Mouse (Mus musculus): ENCODE results near the gene Fam174a. TPM values are rescaled to one million over a fixed set of nuclear protein-coding genes. Genes with fewer than 3 reads are reported as not detected.

Fam174a gene
- 20.9 TPM for polyA plus RNA-seq (2017; shearing (Covaris generic))

DNA sequence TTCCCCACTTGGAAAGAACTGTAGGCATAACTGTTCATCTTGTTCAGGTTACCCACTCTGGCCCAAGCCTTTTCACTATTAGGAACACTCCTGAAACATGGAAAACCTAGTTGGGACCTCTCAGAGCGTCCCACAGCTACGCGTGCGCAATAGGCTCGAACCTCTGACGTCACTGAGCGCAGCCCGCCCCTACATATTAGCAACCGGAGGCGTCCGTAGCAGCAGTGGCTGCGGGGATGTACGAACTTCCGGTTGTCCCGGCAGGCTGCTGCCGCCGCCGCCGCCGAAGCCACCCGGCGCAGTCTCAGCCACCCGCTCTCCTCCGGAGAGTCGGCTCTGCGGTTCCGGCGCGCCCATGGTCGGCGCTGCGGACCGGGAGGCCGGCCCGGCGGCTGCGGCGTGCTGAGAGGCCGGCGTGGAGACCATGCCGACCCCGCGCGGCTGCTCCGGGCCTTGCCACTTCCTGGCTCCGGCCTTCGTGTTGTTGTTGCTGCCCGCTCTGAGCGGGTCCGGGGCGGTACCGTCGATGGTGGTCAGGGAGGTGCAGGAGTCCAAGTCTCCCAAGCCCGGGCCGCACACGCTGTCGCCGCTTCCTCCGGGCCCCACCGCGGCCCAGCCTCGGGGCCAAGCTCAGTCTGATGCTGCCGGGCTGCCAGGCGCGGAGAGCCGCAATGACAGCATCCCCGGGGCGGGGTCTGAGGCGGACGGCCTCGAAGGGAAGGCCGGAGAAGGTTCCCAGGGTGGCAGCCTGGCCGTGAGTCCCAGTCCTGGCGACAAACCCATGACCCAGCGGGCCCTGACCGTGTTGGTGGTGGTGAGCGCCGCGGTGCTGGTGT, at the start of gene Fam174a:
Fam174a (plus strand) TSS at position 231 of the 836 bp plus-strand sequence.

